Mouse (Mus musculus): Measurements from ENCODE around the gene Slc25a43. TPM values are rescaled to one million over a fixed set of nuclear protein-coding genes. Genes with fewer than 3 reads are reported as not detected.

Gene Slc25a43
- polyA plus RNA-seq, 1 experiment from 2014 or later: 0.06 TPM

DNA sequence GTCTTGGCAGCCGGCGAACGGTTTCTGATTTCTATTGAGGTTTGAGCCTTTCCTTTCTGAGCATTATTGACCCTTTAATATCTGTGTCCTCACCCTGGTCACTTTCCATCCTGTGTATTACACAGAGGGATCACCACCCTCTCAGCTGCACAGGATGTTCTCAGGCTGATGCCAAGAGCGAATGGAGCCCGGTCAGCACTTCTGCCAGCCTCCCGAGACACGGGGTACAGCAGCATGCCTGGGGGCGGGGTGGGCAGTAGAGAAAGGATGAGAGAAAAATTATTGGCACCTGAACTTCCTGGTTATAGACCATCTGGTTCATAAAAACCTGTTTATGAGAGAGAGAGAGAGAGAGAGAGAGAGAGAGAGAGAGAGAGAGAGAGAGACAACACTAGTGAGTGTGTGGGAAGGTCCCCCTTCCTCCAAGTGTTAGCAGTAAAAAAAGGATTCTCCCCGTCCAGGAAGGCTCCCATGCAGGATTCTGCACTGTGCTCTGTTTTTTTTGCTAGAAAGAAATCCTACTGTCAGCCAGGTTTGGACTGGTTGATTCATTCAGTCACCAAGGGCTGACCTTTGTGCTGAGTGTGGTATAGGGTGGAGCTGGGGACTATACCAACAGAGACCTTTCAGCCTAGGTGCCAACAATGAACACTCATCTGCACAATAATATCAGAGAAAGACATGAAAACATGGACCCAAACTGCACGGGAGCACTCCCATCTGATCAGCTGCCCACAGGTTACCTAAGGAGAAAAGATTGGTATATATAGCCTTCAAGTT, 80.7 kb downstream of the Slc25a43 start:
- no peak for TF ChIP-seq CTCF (IDR thresholded peaks at IDR 0.05)
- no peak for ATAC-seq
- in situ Hi-C loops (cut with MboI; ENCODE audit: low pct_unique_long_range_greater_than_20kb): loop anchor here (25.0 kb wide), 1 partner anchor 187 kb away; the partner anchor contains the start of gene Akap17b
- ChIA-PET POLR2A (no interaction called here), CTCF (no interaction called here)
- peaks cover 6% of the 10 kb centered on the region for H3K27me3 ChIP-seq
- DNase-seq (ENCODE audit: low read depth, low spot score): no peak

GRCm38 (mm10) chrX:36825032-36825431, 81.6 kb downstream of the Slc25a43 start:
- TF ChIP-seq CTCF (IDR thresholded peaks at IDR 0.05): no peak
- in situ Hi-C loops (cut with MboI; ENCODE audit: low pct_unique_long_range_greater_than_20kb): no loop called here
- DNase-seq (ENCODE audit: low read depth, low spot score): no peak
- ChIA-PET POLR2A (no interaction called here), CTCF (no interaction called here)
- peaks cover 6% of the 10 kb centered on the region for H3K27me3 ChIP-seq
- no peak for ATAC-seq

Other genes starting within 250 kb of the Slc25a43 start
- gene Pgrmc1, start 145.5 kb upstream of the Slc25a43 start, polyA plus RNA-seq (2021): 154 TPM
- 2.5 TPM for gene Akap17b, start 98.3 kb upstream of the Slc25a43 start, polyA plus RNA-seq (2021)
- gene Slc25a5, start 52.0 kb downstream of the Slc25a43 start, polyA plus RNA-seq (2021): 1,052 TPM
- 89.0 TPM for gene Ube2a, start 130.2 kb downstream of the Slc25a43 start, polyA plus RNA-seq (2021)
- gene C330007P06Rik, start 130.5 kb downstream of the Slc25a43 start, polyA plus RNA-seq (2021): 29.8 TPM
- 8.4 TPM for gene Nkrf, start 159.2 kb downstream of the Slc25a43 start, polyA plus RNA-seq (2021)
- 10.8 TPM for gene Sept6, start 248.1 kb downstream of the Slc25a43 start, polyA plus RNA-seq (2021)

Data from Patski (cell line).